8 mouse cellular contexts compared by ENCODE assay signal in the genomic region with DNA sequence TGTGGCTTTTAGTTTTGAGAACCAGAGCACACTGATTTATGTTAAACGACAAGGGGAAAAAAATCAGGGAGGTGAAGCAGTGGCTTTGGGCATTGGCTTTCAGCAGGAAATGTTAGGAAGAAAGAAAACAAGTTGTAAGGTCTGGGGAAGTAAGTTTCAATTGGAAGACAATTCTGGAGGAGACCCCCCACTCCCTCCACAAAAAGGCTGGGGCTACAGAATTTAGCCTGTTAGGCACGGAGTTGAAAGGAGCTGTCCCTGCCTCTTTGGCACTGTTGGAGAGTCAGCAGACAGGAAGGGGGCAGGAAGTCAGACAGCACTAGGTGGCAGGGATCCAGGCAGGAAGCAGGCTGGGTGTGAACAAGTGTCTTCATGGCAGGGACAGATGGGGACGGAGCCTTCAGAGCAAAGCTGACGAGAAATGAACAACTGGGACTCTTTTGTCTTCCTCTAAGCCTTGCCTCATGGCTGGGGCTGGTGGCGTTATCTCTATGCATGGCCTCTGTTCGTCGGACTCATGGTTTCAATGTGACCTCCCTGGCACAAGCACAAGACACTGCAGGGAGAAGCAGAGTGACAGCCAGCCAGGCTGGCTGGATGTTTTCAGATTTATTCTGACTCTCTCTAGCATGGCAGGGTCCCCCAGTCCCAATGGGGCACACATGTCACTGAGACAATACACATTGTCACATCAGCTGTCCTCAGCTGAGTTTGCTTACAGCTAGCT.
DNase-seq lines count a peak whose midpoint lies in the region; ATAC-seq lines count a peak whose summit lies in the region.

No protein-coding gene starts in this region.

- no peak overlapping the region for H3K4me2 ChIP-seq in liver, embryonic 15.5 days

- H3K4me3 ChIP-seq in liver, embryonic 15.5 days (replicated peaks): no peak overlapping the region

- 16% methylated on average over 7 of the region's 7 CpGs for WGBS in large intestine, adult 2 months
- 6% methylated on average over 7 of the region's 7 CpGs for WGBS in liver, embryonic 15.5 days (ENCODE audit: insufficient replicate concordance)

- no peaks in the 10 kb centered on the region for H3K27me3 ChIP-seq in liver, embryonic 15.5 days

- peak; percentile 72 for ATAC-seq in frontal cortex, adult (ENCODE audit: low TSS enrichment)
- 0 out of 2 replicates have a peak, but pooled peaks have one; percentile 40 for ATAC-seq in liver, embryonic 15.5 days (ENCODE audit: insufficient read depth)

- H3K9ac ChIP-seq in liver, embryonic 15.5 days: no peak overlapping the region

- intact Hi-C loops in heart, postnatal 14 days (cut with DNase I): loop anchor here (5.0 kb wide), 1 partner anchor 382 kb away; a partner anchor contains a TSS

- no peaks in the 10 kb centered on the region for H3K9me3 ChIP-seq in liver, embryonic 15.5 days (replicated peaks)

- DNase-seq in MEL-GATA-1-ER (ENCODE audit: extremely low read depth, low read depth): peak; percentile 18
- peak; percentile 87 to 89 for DNase-seq in cerebellum, adult 18-20 months
- peak; percentile 85 to 89 for DNase-seq in heart, postnatal 14 days
- DNase-seq in large intestine, adult 2 months (ENCODE audit: low read depth, low spot score): peak; percentile 22
- peak; percentile 30 for DNase-seq in neural tube, embryonic 10.5 days (ENCODE audit: extremely low spot score, low spot score)
- peak; percentile 8 to 23 for DNase-seq in thymus, postnatal 10 days (ENCODE audit: low spot score in 2 of 2)

- H3K4me1 ChIP-seq in liver, embryonic 15.5 days (replicated peaks): peaks cover 4% of the 10 kb centered on the region

- H3K27ac ChIP-seq in liver, embryonic 15.5 days (replicated peaks): no peak overlapping the region

- no peaks in the 10 kb centered on the region for H3K36me3 ChIP-seq in liver, embryonic 15.5 days (replicated peaks)

Comparison
In these comparisons a context has a peak if more than half of its experiments do, and no peak if none do; other contexts are left out.
1. DNase-seq: peak in every context shown above with its lines; median percentile 88 in cerebellum, adult 18-20 months; 87 in heart, postnatal 14 days; 30 in neural tube, embryonic 10.5 days; 22 in large intestine, adult 2 months; 18 in MEL-GATA-1-ER; 16 in thymus, postnatal 10 days.